Mouse (Mus musculus): Measurements from ENCODE around the gene Usp7. TPM values are rescaled to one million over a fixed set of nuclear protein-coding genes. Genes with fewer than 3 reads are reported as not detected.

Usp7 gene
- polyA plus RNA-seq, 1 experiment from 2014 or later, result 22.4 TPM

GRCm38 (mm10) chr16:8673343-8673742, 118.8 kb downstream of the Usp7 start:
- H3K27ac ChIP-seq (ENCODE audit: low read length), result peak overlapping the region; percentile 90

GRCm38 (mm10) chr16:8672811-8673210, 119.3 kb downstream of the Usp7 start:
- peaks cover 83% of the 10 kb centered on the region for H3K4me1 ChIP-seq (ENCODE audit: control insufficient read depth, low read depth, low read length)
- no peak for ATAC-seq (ENCODE audit: low read depth)

More at GRCm38 (mm10) chr16:8673343-8673742, 118.8 kb downstream of the Usp7 start:
- WGBS (ENCODE audit: insufficient replicate concordance), result 52% methylated on average over 6 of the region's 6 CpGs
- H3K4me3 ChIP-seq (ENCODE audit: low read depth, low read length), result no peak overlapping the region
- H3K4me1 ChIP-seq (ENCODE audit: control insufficient read depth, low read depth, low read length), result peaks cover 82% of the 10 kb centered on the region
- peak overlapping the region; percentile 84 for H3K9ac ChIP-seq (ENCODE audit: low read depth, low read length)
- no peaks in the 10 kb centered on the region for H3K27me3 ChIP-seq (ENCODE audit: control insufficient read depth, insufficient read depth, low read depth, low read length)
- ATAC-seq (ENCODE audit: low read depth), result no peak
- H3K9me3 ChIP-seq (replicated peaks; ENCODE audit: control insufficient read depth, low read length), result no peaks in the 10 kb centered on the region
- peak overlapping the region; percentile 75; the same call in 1 of the 2 replicates for H3K4me2 ChIP-seq (ENCODE audit: low read depth, low read length)
- peaks cover under 1% of the 10 kb centered on the region for H3K36me3 ChIP-seq (ENCODE audit: control insufficient read depth, insufficient read depth)

GRCm38 (mm10) chr16:8672350-8672687, 119.8 kb downstream of the Usp7 start:
- H3K36me3 ChIP-seq (ENCODE audit: control insufficient read depth, insufficient read depth), result peaks cover 5% of the 10 kb centered on the region
- peak overlapping the region; percentile 90 for H3K27ac ChIP-seq (ENCODE audit: low read length)
- peaks cover 83% of the 10 kb centered on the region for H3K4me1 ChIP-seq (ENCODE audit: control insufficient read depth, low read depth, low read length)
- 0% methylated on average over 18 of the region's 18 CpGs for whole genome bisulfite sequencing (ENCODE audit: insufficient replicate concordance)
- no peaks in the 10 kb centered on the region for H3K9me3 ChIP-seq (replicated peaks; ENCODE audit: control insufficient read depth, low read length)
- H3K4me2 ChIP-seq (ENCODE audit: low read depth, low read length), result peak overlapping the region; percentile 75
- H3K4me3 ChIP-seq (ENCODE audit: low read depth, low read length), result peak overlapping the region; percentile 81
- no peak for ATAC-seq (ENCODE audit: low read depth)
- no peaks in the 10 kb centered on the region for H3K27me3 ChIP-seq (ENCODE audit: control insufficient read depth, insufficient read depth, low read depth, low read length)
- H3K9ac ChIP-seq (ENCODE audit: low read depth, low read length), result peak overlapping the region; percentile 84

More at GRCm38 (mm10) chr16:8672811-8673210, 119.3 kb downstream of the Usp7 start:
- Histone ChIP-seq H3K27me3 (ENCODE audit: control insufficient read depth, insufficient read depth, low read depth, low read length) (no peaks in the 10 kb centered on the region), H3K4me3 (ENCODE audit: low read depth, low read length) (peak overlapping the region; percentile 81), H3K9ac (ENCODE audit: low read depth, low read length) (peak overlapping the region; percentile 84), H3K36me3 (ENCODE audit: control insufficient read depth, insufficient read depth) (peaks cover 5% of the 10 kb centered on the region), H3K9me3 (replicated peaks; ENCODE audit: control insufficient read depth, low read length) (no peaks in the 10 kb centered on the region), H3K4me2 (ENCODE audit: low read depth, low read length) (peak overlapping the region; percentile 75), H3K27ac (ENCODE audit: low read length) (peak overlapping the region; percentile 90)

- Histone ChIP-seq H3K27me3 (ENCODE audit: control insufficient read depth, insufficient read depth, low read depth, low read length) (no peaks in the 10 kb centered on the region), H3K4me3 (ENCODE audit: low read depth, low read length) (peak within 1 kb of the TSS; percentile 81), H3K4me1 (ENCODE audit: control insufficient read depth, low read depth, low read length) (peaks cover 83% of the 10 kb centered on the region), H3K4me2 (ENCODE audit: low read depth, low read length) (peak within 1 kb of the TSS; percentile 75), H3K27ac (ENCODE audit: low read length) (peak within 1 kb of the TSS; percentile 90), H3K36me3 (ENCODE audit: control insufficient read depth, insufficient read depth) (peaks cover 5% of the 10 kb centered on the region), H3K9ac (ENCODE audit: low read depth, low read length) (peak within 1 kb of the TSS; percentile 84), H3K9me3 (replicated peaks; ENCODE audit: control insufficient read depth, low read length) (no peaks in the 10 kb centered on the region)
- peak; percentile 84 for ATAC-seq (ENCODE audit: low read depth)
- WGBS (ENCODE audit: insufficient replicate concordance), result under 1% methylated on average over 65 of the region's 67 CpGs
Observed at GRCm38 (mm10) chr16:8671551-8672349, 120.4 kb downstream of the Usp7 start, which contains the start of gene Carhsp1. TSS of gene Carhsp1 (minus strand) at chr16:8672155.

DNA sequence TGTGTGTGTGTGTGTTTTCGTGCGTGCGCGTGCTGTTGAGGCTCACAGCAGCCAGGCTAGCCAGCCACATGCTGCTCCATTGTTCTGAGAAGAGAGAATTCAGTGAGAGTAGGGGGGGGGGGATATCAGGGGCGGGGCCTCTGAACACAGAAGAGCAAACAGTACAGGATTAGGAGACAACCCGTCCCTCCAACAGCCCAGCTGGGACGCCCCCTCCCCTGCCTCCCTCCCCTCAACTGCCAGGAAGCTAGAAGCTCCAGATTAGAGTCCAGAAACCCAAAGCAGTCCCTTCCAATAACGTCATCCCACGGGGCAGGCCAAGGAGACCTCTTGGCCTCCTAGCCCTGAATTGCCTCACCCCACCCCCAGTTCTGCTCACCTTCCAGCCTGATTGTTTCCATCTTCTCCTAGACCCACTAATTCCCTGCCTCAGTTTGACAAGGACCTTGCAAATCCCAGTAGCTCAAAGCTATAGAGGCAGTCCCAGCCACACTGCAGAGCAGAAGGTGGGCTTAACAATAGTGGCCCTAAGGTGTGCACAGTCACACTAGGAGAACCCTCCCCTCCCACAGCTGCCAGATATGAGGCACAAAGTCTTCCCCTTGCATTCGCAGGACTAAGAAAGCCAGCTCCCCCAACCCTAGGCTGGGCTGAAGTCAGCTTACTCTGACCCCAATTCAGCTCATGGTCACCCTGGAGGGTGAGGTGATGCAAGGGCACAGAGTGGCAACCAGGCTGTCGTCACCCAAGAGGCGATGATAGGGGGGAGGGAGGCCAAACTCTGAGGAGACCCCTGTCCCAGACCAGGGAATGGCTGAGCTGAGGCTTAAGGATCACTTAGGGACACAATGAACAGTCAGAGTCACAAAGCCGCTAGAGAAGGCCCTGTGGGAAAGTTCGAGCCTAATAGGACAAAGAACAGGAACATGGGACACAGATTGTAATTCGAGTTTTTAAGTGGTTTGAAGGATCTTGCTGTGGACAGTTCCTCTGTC, 121.8 kb downstream of the Usp7 start:
- Histone ChIP-seq H3K9me3 (replicated peaks; ENCODE audit: control insufficient read depth, low read length) (no peaks in the 10 kb centered on the region), H3K4me1 (ENCODE audit: control insufficient read depth, low read depth, low read length) (peaks cover 83% of the 10 kb centered on the region), H3K4me2 (ENCODE audit: low read depth, low read length) (peak overlapping the region; percentile 75), H3K27me3 (ENCODE audit: control insufficient read depth, insufficient read depth, low read depth, low read length) (no peaks in the 10 kb centered on the region), H3K4me3 (ENCODE audit: low read depth, low read length) (peak overlapping the region; percentile 81), H3K9ac (ENCODE audit: low read depth, low read length) (peak overlapping the region; percentile 84), H3K27ac (ENCODE audit: low read length) (peak overlapping the region; percentile 90), H3K36me3 (ENCODE audit: control insufficient read depth, insufficient read depth) (peaks cover 7% of the 10 kb centered on the region)
- no peak for ATAC-seq (ENCODE audit: low read depth)
- 28% methylated on average over 15 of the region's 15 CpGs for WGBS (ENCODE audit: insufficient replicate concordance)

DNA sequence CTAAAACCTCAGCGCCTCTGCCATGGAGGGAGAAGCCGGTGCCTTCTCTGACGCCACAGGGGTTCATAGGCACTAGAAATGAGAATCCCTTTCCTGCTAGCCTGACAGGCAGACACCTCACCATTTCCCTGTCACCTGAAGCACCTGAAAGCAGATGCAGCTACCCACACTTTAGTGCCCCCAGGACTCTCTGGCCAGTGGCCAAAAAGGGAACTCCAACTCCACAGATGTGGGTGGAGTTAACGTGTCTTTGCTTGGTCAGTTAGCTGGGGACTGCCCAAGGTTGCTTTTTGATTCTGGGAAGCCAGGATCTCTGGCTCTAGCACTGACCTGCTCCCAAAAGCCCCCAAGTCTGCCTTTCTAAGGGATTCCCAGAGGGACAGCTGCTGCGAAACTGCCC, 122.7 kb downstream of the Usp7 start:
- Histone ChIP-seq H3K4me2 (ENCODE audit: low read depth, low read length) (peak overlapping the region; percentile 75), H3K27ac (ENCODE audit: low read length) (no peak overlapping the region; the same call in 1 of the 2 replicates), H3K4me3 (ENCODE audit: low read depth, low read length) (peak overlapping the region; percentile 81), H3K27me3 (ENCODE audit: control insufficient read depth, insufficient read depth, low read depth, low read length) (no peaks in the 10 kb centered on the region), H3K4me1 (ENCODE audit: control insufficient read depth, low read depth, low read length) (peaks cover 78% of the 10 kb centered on the region), H3K9ac (ENCODE audit: low read depth, low read length) (peak overlapping the region; percentile 84; the same call in 1 of the 2 replicates), H3K36me3 (ENCODE audit: control insufficient read depth, insufficient read depth) (peaks cover 7% of the 10 kb centered on the region), H3K9me3 (replicated peaks; ENCODE audit: control insufficient read depth, low read length) (no peaks in the 10 kb centered on the region)
- no peak for ATAC-seq (ENCODE audit: low read depth)
- WGBS (ENCODE audit: insufficient replicate concordance), result 68% methylated on average over 5 of the region's 5 CpGs

DNA sequence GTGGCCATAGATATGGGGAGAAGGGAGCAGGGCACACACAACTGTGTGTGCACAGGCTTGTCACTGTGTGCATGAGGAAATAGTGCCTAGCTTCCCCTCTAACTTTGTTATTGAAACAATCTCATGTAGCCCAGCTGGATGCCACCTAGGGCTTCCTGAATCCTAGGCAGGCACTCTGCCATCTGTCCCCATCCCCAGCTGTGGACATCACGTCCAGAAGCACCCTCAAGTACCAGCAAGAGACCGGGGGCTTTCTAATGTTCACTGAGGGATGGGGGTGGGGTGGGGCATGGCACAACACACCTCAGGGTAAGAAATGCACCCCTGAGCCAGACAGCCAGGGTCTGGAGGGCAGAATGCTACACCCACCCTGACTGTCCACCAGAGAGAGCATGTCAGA, 123.7 kb downstream of the Usp7 start:
- Histone ChIP-seq H3K4me3 (ENCODE audit: low read depth, low read length) (no peak overlapping the region), H3K9me3 (replicated peaks; ENCODE audit: control insufficient read depth, low read length) (no peaks in the 10 kb centered on the region), H3K36me3 (ENCODE audit: control insufficient read depth, insufficient read depth) (peaks cover 14% of the 10 kb centered on the region)

GRCm38 (mm10) chr16:8667814-8668213, 124.3 kb downstream of the Usp7 start:
- 0 out of 2 replicates have a peak overlapping the region, but pooled peaks have one; percentile 31 for H3K27ac ChIP-seq (ENCODE audit: low read length)
- WGBS (ENCODE audit: insufficient replicate concordance), result 60% methylated on average over 4 of the region's 4 CpGs
- no peak overlapping the region for H3K9ac ChIP-seq (ENCODE audit: low read depth, low read length)

More for the DNA sequence above, 123.7 kb downstream of the Usp7 start:
- Histone ChIP-seq H3K4me1 (ENCODE audit: control insufficient read depth, low read depth, low read length) (peaks cover 71% of the 10 kb centered on the region), H3K9ac (ENCODE audit: low read depth, low read length) (no peak overlapping the region), H3K4me2 (ENCODE audit: low read depth, low read length) (no peak overlapping the region), H3K27me3 (ENCODE audit: control insufficient read depth, insufficient read depth, low read depth, low read length) (no peaks in the 10 kb centered on the region), H3K27ac (ENCODE audit: low read length) (no peak overlapping the region)
- 91% methylated on average over 2 of the region's 2 CpGs for WGBS (ENCODE audit: insufficient replicate concordance)
- ATAC-seq (ENCODE audit: low read depth), result no peak

More at GRCm38 (mm10) chr16:8667814-8668213, 124.3 kb downstream of the Usp7 start:
- no peaks in the 10 kb centered on the region for H3K9me3 ChIP-seq (replicated peaks; ENCODE audit: control insufficient read depth, low read length)
- H3K4me1 ChIP-seq (ENCODE audit: control insufficient read depth, low read depth, low read length), result peaks cover 65% of the 10 kb centered on the region
- no peak for ATAC-seq (ENCODE audit: low read depth)
- no peak overlapping the region for H3K4me3 ChIP-seq (ENCODE audit: low read depth, low read length)
- H3K4me2 ChIP-seq (ENCODE audit: low read depth, low read length), result peak overlapping the region; percentile 28
- H3K27me3 ChIP-seq (ENCODE audit: control insufficient read depth, insufficient read depth, low read depth, low read length), result no peaks in the 10 kb centered on the region
- peaks cover 17% of the 10 kb centered on the region for H3K36me3 ChIP-seq (ENCODE audit: control insufficient read depth, insufficient read depth)
